Mouse (Mus musculus) R1 (cell line): ENCODE measurements around the gene Cfap44.

ENCODE experiments used
- DNase-seq: peaks from one replicate; pipeline ENCODE4 v3.0.0-alpha.2; 2018; ENCODE audit warnings: low read depth, low spot score

Gene Cfap44

DNA sequence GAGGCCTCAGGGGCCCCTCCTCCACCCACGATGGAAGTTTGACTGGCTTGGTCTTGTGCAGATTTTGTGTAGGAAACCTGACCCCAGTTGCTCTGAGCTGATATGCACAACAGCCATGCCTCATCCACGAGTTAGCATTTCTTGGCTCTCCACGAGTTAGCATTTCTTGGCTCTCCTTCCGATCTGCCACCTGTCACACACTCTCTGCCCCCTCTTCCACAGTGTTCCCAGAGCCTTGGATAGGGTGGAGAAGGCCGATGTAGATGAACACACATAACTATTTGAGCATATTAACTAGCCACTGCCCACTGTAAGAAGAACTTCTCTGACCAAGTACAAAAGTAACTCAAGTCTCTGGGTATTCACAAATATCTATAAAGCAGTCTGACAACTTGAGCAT lies 33.9 kb downstream of the Cfap44 start:
- no peak for DNase-seq

- DNase-seq = peak; percentile 87
These were observed 35.4 kb downstream of the Cfap44 start for GRCm38 (mm10) chr16:44430021-44430420.

GRCm38 (mm10) chr16:44434931-44435330 lies 40.3 kb downstream of the Cfap44 start:
- no peak for DNase-seq

- peak; percentile 51 for DNase-seq
These were observed 40.9 kb downstream of the Cfap44 start for GRCm38 (mm10) chr16:44435481-44435880.

DNA sequence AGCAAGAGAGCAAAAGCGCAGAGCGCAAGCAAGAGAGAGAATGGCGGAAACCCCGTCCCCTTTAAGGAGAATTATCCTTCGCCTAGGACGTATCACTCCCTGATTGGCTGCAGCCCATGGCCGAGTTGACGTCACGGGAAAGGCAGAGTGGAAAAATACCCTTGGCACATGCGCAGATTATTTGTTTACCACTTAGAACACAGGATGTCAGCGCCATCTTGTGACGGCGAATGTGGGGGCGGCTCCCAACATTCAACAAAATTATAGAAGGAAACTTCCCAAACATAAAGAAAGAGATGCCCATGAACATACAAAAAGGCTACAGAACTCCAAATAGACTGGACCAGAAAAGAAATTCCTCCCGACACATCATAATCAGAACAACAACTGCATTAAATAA lies 47.3 kb downstream of the Cfap44 start:
- DNase-seq = peak; percentile 59

GRCm38 (mm10) chr16:44457858-44458257 lies 63.3 kb downstream of the Cfap44 start:
- DNase-seq = no peak

DNA sequence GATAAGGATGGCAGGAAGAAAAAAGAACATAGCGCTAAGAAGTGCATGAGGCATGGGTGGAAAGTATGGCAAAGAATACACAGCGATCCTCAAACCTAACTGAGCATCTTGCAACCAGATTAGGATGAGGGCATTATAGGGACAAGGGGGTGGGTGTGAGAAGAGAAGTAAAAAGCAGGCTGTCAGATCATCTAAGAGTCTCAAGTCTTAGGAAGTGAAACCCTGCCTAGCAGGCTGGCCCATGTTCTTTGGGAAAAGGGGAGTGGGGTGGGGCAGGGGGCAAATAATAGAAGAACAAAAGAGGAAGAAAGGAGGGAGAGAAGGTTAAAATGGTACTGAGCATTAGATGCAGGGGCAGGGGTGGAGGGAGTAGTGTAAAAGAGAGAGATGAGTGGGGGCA lies 64.2 kb downstream of the Cfap44 start:
- DNase-seq = no peak

DNA sequence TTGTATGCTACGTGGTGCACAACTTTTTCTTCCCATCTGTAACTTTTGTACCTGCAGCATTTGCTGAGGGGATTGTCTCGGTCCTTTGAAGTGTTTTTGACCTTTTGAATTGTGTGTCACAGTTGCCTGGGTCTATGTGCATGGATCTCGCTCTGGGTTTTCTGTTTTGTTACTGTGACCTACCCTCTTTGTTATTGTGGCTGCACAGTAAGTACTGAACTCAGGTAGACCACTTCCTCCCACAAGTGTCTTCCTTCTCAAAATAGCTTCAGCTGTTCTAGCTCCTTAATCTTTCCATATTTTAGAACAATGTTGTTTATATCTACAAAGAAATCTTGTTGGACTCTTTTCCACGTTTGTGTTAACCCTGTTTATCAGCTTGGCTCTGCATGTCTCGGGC lies 66.3 kb downstream of the Cfap44 start:
- no peak for DNase-seq

GRCm38 (mm10) chr16:44475281-44475680 lies 80.7 kb downstream of the Cfap44 start:
- peak; percentile 73 for DNase-seq

- peak; percentile 70 for DNase-seq
These were observed 81.2 kb downstream of the Cfap44 start for GRCm38 (mm10) chr16:44475682-44476375.

DNA sequence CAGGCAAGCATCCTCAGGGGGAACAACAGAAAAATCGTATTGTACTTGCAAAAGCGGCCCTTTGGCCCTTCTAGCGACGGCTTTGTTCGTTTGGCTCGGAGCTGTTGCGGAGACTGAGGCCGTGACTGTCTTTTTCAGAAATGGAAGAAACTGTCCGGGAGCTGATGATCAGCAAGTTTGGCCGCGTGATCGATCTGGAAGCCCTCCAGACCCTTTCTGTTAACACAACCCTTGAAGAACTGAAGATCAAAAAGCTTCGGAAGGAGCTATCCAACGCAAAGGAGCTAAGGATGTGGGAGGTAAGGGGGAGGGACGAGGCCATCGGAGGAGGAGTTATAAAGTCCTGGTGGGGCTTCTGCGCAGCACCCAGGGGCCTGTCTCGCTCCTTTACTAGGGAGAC lies 84.2 kb downstream of the Cfap44 start:
- DNase-seq = no peak

GRCm38 (mm10) chr16:44479852-44480251 lies 85.3 kb downstream of the Cfap44 start:
- no peak for DNase-seq

- DNase-seq = no peak
These were observed 86.0 kb downstream of the Cfap44 start for GRCm38 (mm10) chr16:44480616-44481015.

- no peak for DNase-seq
These were observed 87.3 kb downstream of the Cfap44 start for GRCm38 (mm10) chr16:44481599-44482593.

GRCm38 (mm10) chr16:44484079-44484478 lies 89.5 kb downstream of the Cfap44 start:
- DNase-seq = peak; percentile 63

DNA sequence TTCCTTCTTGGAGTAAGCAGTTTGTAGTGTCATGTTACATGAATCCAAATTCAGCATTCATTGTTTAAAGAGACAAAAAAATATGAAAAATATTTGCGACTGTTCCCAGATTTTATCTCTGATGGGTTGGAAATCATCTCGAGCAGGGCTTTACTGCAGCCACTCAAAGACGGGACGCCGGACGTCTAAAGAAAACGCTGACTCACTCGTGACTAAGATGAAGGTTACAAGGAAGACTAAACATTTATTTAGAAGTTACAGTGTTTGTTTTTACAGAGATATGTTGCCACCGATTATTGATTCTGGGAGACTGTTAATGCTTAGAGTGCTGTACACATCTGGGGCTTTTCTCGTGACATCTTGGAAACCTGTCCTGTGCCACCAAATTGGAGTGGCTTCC lies 90.2 kb downstream of the Cfap44 start:
- DNase-seq = no peak

DNA sequence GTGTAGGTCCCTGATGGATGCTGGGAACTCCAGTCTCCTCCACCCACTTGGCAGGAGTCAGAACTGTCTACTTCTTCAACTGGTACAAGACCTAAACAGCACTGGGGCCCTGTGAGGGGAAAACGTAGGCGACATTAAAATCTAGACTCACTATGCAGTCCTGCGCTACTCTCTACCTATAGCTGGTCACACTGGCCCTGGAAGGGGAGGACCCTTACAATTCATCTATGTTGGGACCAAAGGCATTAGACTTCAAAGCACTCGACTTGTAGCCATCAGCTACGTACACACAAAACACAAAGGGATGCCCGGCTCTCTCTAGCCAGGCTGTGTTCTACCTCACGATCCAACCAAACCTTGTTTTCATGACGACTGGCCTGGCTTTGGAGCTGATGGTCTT lies 91.1 kb downstream of the Cfap44 start:
- no peak for DNase-seq

DNA sequence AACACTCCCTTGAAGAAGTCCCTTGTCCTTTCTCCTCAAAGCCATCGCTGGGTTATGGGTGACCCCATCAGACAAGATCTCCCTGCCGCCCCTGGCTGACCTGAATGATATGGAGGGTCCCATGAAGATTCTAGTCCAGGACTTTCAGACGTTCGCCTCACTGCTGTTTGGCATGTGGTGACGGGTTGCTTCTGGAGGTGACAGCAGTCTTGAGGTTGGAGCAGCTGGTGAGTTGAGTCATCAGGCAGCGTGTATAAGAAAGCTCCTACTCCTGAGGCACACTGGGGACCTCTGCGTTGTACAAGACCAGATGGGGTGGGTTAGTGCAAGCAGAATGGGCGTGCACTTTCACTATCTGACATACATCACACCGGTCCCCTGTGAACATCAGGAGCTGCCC lies 92.0 kb downstream of the Cfap44 start:
- no peak for DNase-seq

GRCm38 (mm10) chr16:44487194-44487593 lies 92.6 kb downstream of the Cfap44 start:
- DNase-seq = peak; percentile 91

- no peak for DNase-seq
These were observed 96.5 kb downstream of the Cfap44 start for GRCm38 (mm10) chr16:44491051-44491450.

DNA sequence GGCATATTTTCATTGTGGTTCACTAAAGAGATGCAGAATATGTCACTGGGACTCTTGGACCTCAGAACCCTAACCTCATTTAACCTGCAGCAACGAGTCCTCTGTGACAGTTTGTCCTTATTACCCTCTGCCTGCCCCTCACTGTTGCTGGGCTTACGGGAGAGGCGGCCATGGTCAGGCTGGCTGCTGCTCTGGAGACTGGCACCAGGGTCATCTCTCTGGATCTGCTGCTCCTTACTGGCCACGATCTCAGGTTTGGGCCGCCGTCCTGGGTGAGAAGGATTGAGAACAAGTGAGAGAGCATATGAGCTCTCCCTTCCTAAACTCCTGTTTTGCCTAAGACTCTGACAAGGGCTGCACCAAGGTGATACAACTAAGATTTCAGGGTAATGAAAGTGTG lies 97.6 kb downstream of the Cfap44 start:
- no peak for DNase-seq

DNA sequence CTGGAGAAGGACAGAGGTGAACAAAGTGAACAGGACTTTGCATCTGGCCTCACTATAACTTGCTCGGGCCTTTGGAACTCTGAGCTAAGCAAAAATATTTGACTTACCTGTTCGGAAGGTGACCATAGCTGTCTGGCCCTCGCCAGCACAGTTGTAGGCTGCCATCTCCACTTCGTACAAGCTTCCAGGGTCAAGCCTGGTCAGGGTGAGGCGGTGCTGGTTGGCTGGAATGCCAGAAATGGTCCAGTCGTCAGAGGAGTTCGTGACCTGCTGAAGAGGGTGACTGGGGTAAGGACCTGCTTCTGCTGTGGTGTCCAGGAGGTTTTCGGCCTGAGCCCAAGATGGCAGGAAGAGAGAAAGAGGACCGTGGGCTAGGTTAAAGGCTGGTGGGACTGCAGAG lies 98.1 kb downstream of the Cfap44 start:
- DNase-seq = no peak

DNA sequence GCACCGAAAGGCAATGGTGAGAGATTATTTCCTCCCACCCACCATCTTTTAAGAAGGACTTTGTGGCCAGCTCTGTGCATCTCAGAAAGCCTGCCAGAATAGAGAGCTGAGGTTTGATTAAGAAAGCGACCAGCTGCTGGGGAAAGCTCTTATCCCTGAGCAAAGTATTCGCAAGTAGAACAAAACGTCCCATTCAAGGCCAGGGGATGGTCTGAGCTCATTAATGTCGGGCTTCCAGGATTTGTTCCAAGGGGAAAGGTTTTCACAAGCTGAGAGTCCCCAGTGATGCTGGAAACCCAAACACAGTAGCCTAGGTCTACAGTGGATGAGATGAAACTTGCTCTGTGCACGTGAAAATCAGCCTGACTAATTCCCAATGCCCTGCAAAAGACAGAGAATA lies 99.3 kb downstream of the Cfap44 start:
- DNase-seq = no peak
